Mouse (Mus musculus) heart, postnatal 0 days (tissue): ENCODE measurements around the gene Nckap5.

ENCODE experiments used
- CTCF ChIP-seq: IDR thresholded peaks from 2 replicates; pipeline ENCODE4 v1.5.1; 2016; ENCODE audit warnings: antibody characterized with exemption, control low read depth, low read depth
- EP300 ChIP-seq: IDR thresholded peaks from 2 replicates; pipeline ENCODE4 v1.6.1; 2016; ENCODE audit warnings: antibody characterized with exemption, low read depth

DNA sequence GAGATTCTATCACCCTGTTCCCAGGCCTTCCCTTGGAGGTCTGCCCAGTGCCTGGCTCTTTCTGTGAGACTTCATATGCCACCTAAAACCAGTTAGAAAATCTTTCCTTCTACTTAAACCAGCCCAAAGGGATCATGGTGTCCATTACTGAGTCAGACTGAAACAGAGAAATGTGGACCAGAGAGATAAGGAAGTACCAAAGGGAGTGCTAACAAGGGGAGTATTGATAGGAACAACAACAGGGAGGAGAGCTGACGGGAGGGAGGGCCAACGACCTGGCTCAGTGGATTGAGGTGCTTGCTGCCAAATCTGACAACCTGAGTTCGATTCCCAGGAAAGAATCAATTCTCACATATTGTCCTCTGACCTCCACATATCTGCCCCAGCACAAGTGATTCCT is 5.8 kb downstream of the Nckap5 start:
- TF ChIP-seq CTCF (no peak), EP300 (no peak)
